8 mouse cellular contexts compared by ENCODE assay signal in genomic region chr9:35211573-35212511, GRCm38 (mm10). TPM values are rescaled to one million over a fixed set of nuclear protein-coding genes. Genes with fewer than 3 reads are reported as not detected.
DNase-seq lines count a peak whose midpoint lies in the region; ATAC-seq and TF ChIP-seq lines count a peak whose summit lies in the region.

No protein-coding gene starts in this region.

- H3K27me3 ChIP-seq in heart, embryonic 10.5 days (ENCODE audit: insufficient read depth, poor library complexity, severe bottlenecking), result no peaks in the 10 kb centered on the region
- H3K27me3 ChIP-seq in forebrain, embryonic 13.5 days, result no peaks in the 10 kb centered on the region
- H3K27me3 ChIP-seq in limb, embryonic 13.5 days, result no peaks in the 10 kb centered on the region
- H3K27me3 ChIP-seq in stomach, embryonic 15.5 days (replicated peaks), result no peaks in the 10 kb centered on the region

- in situ Hi-C loops in ES-E14 (cut with MboI; ENCODE audit: low sequenced_read_pairs in 2 of 2, unreplicated experiment in 2 of 2), result no loop called here

- peak overlapping the region; percentile 93 for H3K9ac ChIP-seq in ES-E14 (ENCODE audit: insufficient read depth, low read depth, low read length, poor library complexity, severe bottlenecking)
- H3K9ac ChIP-seq in forebrain, embryonic 13.5 days, result peak overlapping the region; percentile 83
- H3K9ac ChIP-seq in limb, embryonic 13.5 days, result peak overlapping the region; percentile 95
- peak overlapping the region; percentile 85 for H3K9ac ChIP-seq in stomach, embryonic 15.5 days

- H3K4me1 ChIP-seq in heart, embryonic 10.5 days, result peaks cover 15% of the 10 kb centered on the region
- peaks cover 4 to 9% of the 10 kb centered on the region in 2 experiments; a peak in 2 of 4 replicates for H3K4me1 ChIP-seq in ES-E14 (ENCODE audit: control insufficient read depth in 2 of 2, insufficient read depth in 2 of 2, low read length in 2 of 2, poor library complexity in 1 of 2)
- H3K4me1 ChIP-seq in forebrain, embryonic 13.5 days, result peaks cover 22% of the 10 kb centered on the region
- H3K4me1 ChIP-seq in limb, embryonic 13.5 days, result peaks cover 15% of the 10 kb centered on the region
- peaks cover 5% of the 10 kb centered on the region; the same call in 1 of the 2 replicates for H3K4me1 ChIP-seq in stomach, embryonic 15.5 days

- H3K4me3 ChIP-seq in heart, embryonic 10.5 days, result peak overlapping the region; percentile 83
- peak overlapping the region; percentile 87 to 90 for H3K4me3 ChIP-seq in ES-E14 (ENCODE audit: insufficient read depth in 1 of 2, low read depth in 1 of 2, low read length in 2 of 2, poor library complexity in 1 of 2, severe bottlenecking in 1 of 2)
- H3K4me3 ChIP-seq in forebrain, embryonic 13.5 days, result peak overlapping the region; percentile 80
- H3K4me3 ChIP-seq in limb, embryonic 13.5 days, result peak overlapping the region; percentile 93
- peak overlapping the region; percentile 83 for H3K4me3 ChIP-seq in stomach, embryonic 15.5 days (replicated peaks)

- no peaks in the 10 kb centered on the region for H3K9me3 ChIP-seq in heart, embryonic 10.5 days
- H3K9me3 ChIP-seq in ES-E14 (ENCODE audit: control insufficient read depth, insufficient read depth, low read depth, low read length), result no peaks in the 10 kb centered on the region
- H3K9me3 ChIP-seq in forebrain, embryonic 13.5 days (replicated peaks), result no peaks in the 10 kb centered on the region
- H3K9me3 ChIP-seq in limb, embryonic 13.5 days, result no peaks in the 10 kb centered on the region
- no peaks in the 10 kb centered on the region for H3K9me3 ChIP-seq in stomach, embryonic 15.5 days

- H3K4me2 ChIP-seq in forebrain, embryonic 13.5 days, result peak overlapping the region; percentile 94
- peak overlapping the region; percentile 85 for H3K4me2 ChIP-seq in limb, embryonic 13.5 days (replicated peaks)
- peak overlapping the region; percentile 67 for H3K4me2 ChIP-seq in stomach, embryonic 15.5 days

- H3K36me3 ChIP-seq in heart, embryonic 10.5 days, result peaks cover 62% of the 10 kb centered on the region
- peaks cover 48% of the 10 kb centered on the region for H3K36me3 ChIP-seq in ES-E14 (ENCODE audit: control insufficient read depth, insufficient read depth, low read length, poor library complexity, severe bottlenecking)
- peaks cover 55% of the 10 kb centered on the region for H3K36me3 ChIP-seq in forebrain, embryonic 13.5 days (ENCODE audit: poor library complexity, severe bottlenecking)
- H3K36me3 ChIP-seq in limb, embryonic 13.5 days, result peaks cover 65% of the 10 kb centered on the region
- H3K36me3 ChIP-seq in stomach, embryonic 15.5 days, result peaks cover 31% of the 10 kb centered on the region

- no peak for DNase-seq in heart, embryonic 10.5 days (ENCODE audit: low spot score)
- no peak for DNase-seq in heart, adult 18-20 months
- DNase-seq in ES-E14 (ENCODE audit: low read depth, low spot score), result no peak
- DNase-seq in spleen, postnatal 14 days (ENCODE audit: low spot score in 2 of 2), result no peak
- DNase-seq in urinary bladder, postnatal 10 days (ENCODE audit: low spot score), result no peak

- H3K27ac ChIP-seq in heart, embryonic 10.5 days, result peak overlapping the region; percentile 94
- peak overlapping the region; percentile 54 for H3K27ac ChIP-seq in ES-E14 (ENCODE audit: insufficient read depth, low read depth, low read length, poor library complexity, severe bottlenecking)
- peak overlapping the region; percentile 45; the same call in 1 of the 2 replicates for H3K27ac ChIP-seq in forebrain, embryonic 13.5 days
- H3K27ac ChIP-seq in limb, embryonic 13.5 days, result peak overlapping the region; percentile 73; the same call in 1 of the 2 replicates
- peak overlapping the region; percentile 76 for H3K27ac ChIP-seq in stomach, embryonic 15.5 days

- whole genome bisulfite sequencing in heart, embryonic 10.5 days, result 35% methylated on average over 26 of the region's 26 CpGs
- WGBS in forebrain, embryonic 13.5 days, result 36% methylated on average over 26 of the region's 26 CpGs
- 36% methylated on average over 26 of the region's 26 CpGs for WGBS in limb, embryonic 13.5 days
- WGBS in stomach, embryonic 15.5 days, result 24% methylated on average over 26 of the region's 26 CpGs

- no peak for ATAC-seq in forebrain, embryonic 13.5 days
- no peak for ATAC-seq in limb, embryonic 13.5 days (ENCODE audit: low FRiP score, low read depth)
- no peak for ATAC-seq in stomach, embryonic 15.5 days (ENCODE audit: insufficient read depth, low FRiP score, low read depth)

TF ChIP-seq in ES-E14, 5 proteins besides CTCF, POLR2A, EP300 and RAD21:
- no peak for TF ChIP-seq CHD2 (IDR thresholded peaks at IDR 0.05; ENCODE audit: low read depth, low read length)
- no peak for TF ChIP-seq MAFK (IDR thresholded peaks at IDR 0.05; ENCODE audit: insufficient read depth, low read depth, low read length)
- no peak for TF ChIP-seq ZC3H11A (IDR thresholded peaks at IDR 0.05; ENCODE audit: borderline replicate concordance, low read depth, low read length)
- no peak for TF ChIP-seq ZNF384 (IDR thresholded peaks at IDR 0.05; ENCODE audit: low read depth, low read length)
- no peak for TF ChIP-seq HCFC1 (IDR thresholded peaks at IDR 0.05; ENCODE audit: borderline replicate concordance, insufficient read depth, low read length)

RNA-seq across cellular contexts. Expression of gene Foxred1, which starts 1.0 kb away (rescaled TPM):
- 64.2 and 73.9 TPM in 2 replicates for polyA plus RNA-seq in heart, embryonic 10.5 days (2016; fragmentation: Nextera tagmentation; extraction: Ambion mirVana)
- 10 to 100 TPM; 75.0 to 83.1 TPM for total RNA-seq in heart, adult 18-20 months (2021)
- 40.6 and 47.1 TPM in 2 replicates for total RNA-seq in ES-E14 (2012; rRNA removed)
- 42.1 and 46.9 TPM in 2 replicates for polyA plus RNA-seq in forebrain, embryonic 13.5 days (2015; fragmentation: Nextera tagmentation; extraction: Ambion mirVana)
- polyA plus RNA-seq in limb, embryonic 13.5 days (2015; fragmentation: Nextera tagmentation; extraction: Ambion mirVana), result 44.3 and 44.7 TPM in 2 replicates
- 39.7 and 46.6 TPM in 2 replicates for polyA plus RNA-seq in stomach, embryonic 15.5 days (2015; fragmentation: Nextera tagmentation; extraction: Ambion mirVana)

RNA-seq across cellular contexts. Expression of gene Tirap, which starts 11.8 kb away (rescaled TPM):
- polyA plus RNA-seq in heart, embryonic 10.5 days (2016; fragmentation: Nextera tagmentation; extraction: Ambion mirVana), result 14.1 and 15.3 TPM in 2 replicates
- 1 to 10 TPM; 4.3 to 6.0 TPM for total RNA-seq in heart, adult 18-20 months (2021)
- total RNA-seq in ES-E14 (2012; rRNA removed), result 6.1 and 7.2 TPM in 2 replicates
- 6.1 and 7.8 TPM in 2 replicates for polyA plus RNA-seq in forebrain, embryonic 13.5 days (2015; fragmentation: Nextera tagmentation; extraction: Ambion mirVana)
- polyA plus RNA-seq in limb, embryonic 13.5 days (2015; fragmentation: Nextera tagmentation; extraction: Ambion mirVana), result 15.4 and 16.3 TPM in 2 replicates
- polyA plus RNA-seq in stomach, embryonic 15.5 days (2015; fragmentation: Nextera tagmentation; extraction: Ambion mirVana), result 12.8 and 13.9 TPM in 2 replicates

RNA-seq across cellular contexts. Expression of gene Srpr, which starts 11.9 kb away (rescaled TPM):
- polyA plus RNA-seq in heart, embryonic 10.5 days (2016; fragmentation: Nextera tagmentation; extraction: Ambion mirVana), result 96.1 and 97.8 TPM in 2 replicates
- total RNA-seq in heart, adult 18-20 months (2021), result 10 to 100 TPM; 81.3 to 90.0 TPM
- 168 and 204 TPM in 2 replicates for total RNA-seq in ES-E14 (2012; rRNA removed)
- 57.6 and 66.5 TPM in 2 replicates for polyA plus RNA-seq in forebrain, embryonic 13.5 days (2015; fragmentation: Nextera tagmentation; extraction: Ambion mirVana)
- 145 and 148 TPM in 2 replicates for polyA plus RNA-seq in limb, embryonic 13.5 days (2015; fragmentation: Nextera tagmentation; extraction: Ambion mirVana)
- 141 and 154 TPM in 2 replicates for polyA plus RNA-seq in stomach, embryonic 15.5 days (2015; fragmentation: Nextera tagmentation; extraction: Ambion mirVana)

RNA-seq across cellular contexts. Expression of gene Dcps, which starts 36.0 kb away (rescaled TPM):
- 74.8 and 81.9 TPM in 2 replicates for polyA plus RNA-seq in heart, embryonic 10.5 days (2016; fragmentation: Nextera tagmentation; extraction: Ambion mirVana)
- 10 to 100 TPM; 12.8 to 16.8 TPM for total RNA-seq in heart, adult 18-20 months (2021)
- total RNA-seq in ES-E14 (2012; rRNA removed), result 36.3 and 42.9 TPM in 2 replicates
- 94.4 and 100 TPM in 2 replicates for polyA plus RNA-seq in forebrain, embryonic 13.5 days (2015; fragmentation: Nextera tagmentation; extraction: Ambion mirVana)
- polyA plus RNA-seq in limb, embryonic 13.5 days (2015; fragmentation: Nextera tagmentation; extraction: Ambion mirVana), result 78.2 and 80.9 TPM in 2 replicates
- polyA plus RNA-seq in stomach, embryonic 15.5 days (2015; fragmentation: Nextera tagmentation; extraction: Ambion mirVana), result 77.7 and 82.4 TPM in 2 replicates

RNA-seq across cellular contexts. Expression of gene Fam118b, which starts 55.8 kb away (rescaled TPM):
- polyA plus RNA-seq in heart, embryonic 10.5 days (2016; fragmentation: Nextera tagmentation; extraction: Ambion mirVana), result 31.1 and 40.9 TPM in 2 replicates
- 10 to 100 TPM; 12.0 to 15.7 TPM for total RNA-seq in heart, adult 18-20 months (2021)
- total RNA-seq in ES-E14 (2012; rRNA removed), result 19.3 and 26.9 TPM in 2 replicates
- 88.5 and 88.8 TPM in 2 replicates for polyA plus RNA-seq in forebrain, embryonic 13.5 days (2015; fragmentation: Nextera tagmentation; extraction: Ambion mirVana)
- polyA plus RNA-seq in limb, embryonic 13.5 days (2015; fragmentation: Nextera tagmentation; extraction: Ambion mirVana), result 54.2 and 58.2 TPM in 2 replicates
- 32.7 and 38.9 TPM in 2 replicates for polyA plus RNA-seq in stomach, embryonic 15.5 days (2015; fragmentation: Nextera tagmentation; extraction: Ambion mirVana)
